Mouse (Mus musculus): ENCODE measurements around the gene Gpc4.

Gpc4 gene

DNA sequence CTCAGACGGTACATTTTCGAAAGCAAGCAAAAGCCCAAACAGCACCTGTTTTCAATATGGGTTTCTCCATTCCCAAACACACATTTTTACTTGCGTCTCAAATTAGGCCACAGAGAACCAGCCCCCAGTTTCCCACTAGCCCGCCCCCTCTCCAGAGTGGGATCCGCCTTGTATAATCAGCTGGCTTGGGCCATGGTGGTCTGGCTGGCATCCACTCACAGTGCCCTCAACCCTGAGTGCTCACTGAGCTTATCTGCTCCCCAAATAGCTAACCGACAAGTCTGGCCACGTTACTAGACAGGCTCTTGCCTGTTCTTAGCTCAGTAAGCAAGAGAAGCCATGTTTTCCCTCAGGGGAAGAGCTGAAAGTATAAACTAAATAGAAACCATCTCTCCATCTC, 134.9 kb downstream of the Gpc4 start:
- DNase-seq (ENCODE audit: low read depth, low spot score): no peak

DNA sequence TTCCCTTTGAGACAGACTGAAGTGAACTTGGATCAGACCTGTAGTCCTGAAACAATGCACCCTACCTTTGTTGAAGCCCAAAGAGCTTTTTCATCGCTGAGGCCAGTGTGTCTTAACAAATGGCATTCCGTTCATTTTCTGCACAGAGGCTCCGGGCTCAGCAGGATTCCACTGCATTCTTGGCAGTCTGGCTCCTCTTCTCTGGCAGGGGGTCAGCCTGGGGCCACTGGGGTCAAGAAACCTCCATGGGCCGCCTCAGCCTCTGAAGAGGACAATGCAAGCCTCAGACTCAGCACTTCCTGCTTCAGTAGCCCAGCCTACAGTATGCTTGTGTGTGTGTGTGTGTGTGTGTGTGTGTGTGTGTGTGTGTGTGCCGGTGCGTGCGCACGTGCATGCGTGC, 147.4 kb downstream of the Gpc4 start:
- peak; percentile 21 for DNase-seq (ENCODE audit: low read depth, low spot score)

All from ZHBTc4 (cell line).